Comparison of ENCODE assay signal across 20 mouse cellular contexts in the genomic region with DNA sequence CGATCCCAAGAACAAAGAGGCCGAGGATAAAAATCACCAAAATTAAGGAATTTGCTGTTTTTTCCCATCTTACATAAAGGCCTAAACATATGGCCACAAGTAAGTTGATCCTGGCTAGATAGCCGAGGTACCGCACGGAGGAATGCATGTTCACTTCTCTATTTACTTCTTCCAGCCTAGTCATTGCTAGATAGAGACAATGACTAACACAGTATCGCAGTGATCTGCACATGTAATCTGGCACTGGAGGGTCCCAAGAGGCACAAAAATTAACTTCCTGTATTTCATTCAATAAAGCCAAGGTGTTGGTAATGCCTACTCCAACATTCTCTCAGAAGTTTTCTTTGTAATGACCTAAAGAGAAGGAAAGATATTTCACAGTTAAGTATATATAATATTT. TPM values are rescaled to one million over a fixed set of nuclear protein-coding genes. Genes with fewer than 3 reads are reported as not detected.
DNase-seq lines count a peak whose midpoint lies in the region; TF ChIP-seq lines count a peak whose summit lies in the region.
"Had no signal": no experiment of that assay in that cellular context is flagged by ENCODE, and none has a peak within 500 bp of the region (broad histone marks: within the 10 kb centered on the region; RNA-seq: fewer than 3 reads in every experiment).

No protein-coding gene starts in this region.

- H3K79me2 ChIP-seq in MEL (ENCODE audit: control insufficient read depth, insufficient read depth, low read length, poor library complexity) = peaks cover 21% of the 10 kb centered on the region

- DNase-seq in 3T3-L1 (ENCODE audit: low read depth, low spot score) (peak; percentile 33), MEL (ENCODE audit: low read depth, low spot score) (peak; percentile 84)
- no peak for DNase-seq in adrenal gland, adult 18-20 months (ENCODE audit: low spot score in 2 of 2)
- DNase-seq in gastrocnemius, adult 18-20 months (ENCODE audit: low spot score) = no peak
- no peak for DNase-seq in left cerebral cortex, adult 18-20 months (ENCODE audit: low spot score in 2 of 2)
- DNase-seq: adrenal gland, postnatal 10 days; cerebellum, adult 11-12 months; cerebellum, adult 8-10 months; cerebellum, postnatal 10 days; cerebellum, postnatal 36 days; embryo, embryonic 11 days; forebrain, postnatal 0 days; gastrocnemius, postnatal 25 days; kidney, adult 2 months had no signal

- peak; percentile 81 to 89 for TF ChIP-seq EP300 in MEL (IDR thresholded peaks at IDR 0.05; ENCODE audit: low read depth in 1 of 2, low read length in 2 of 2)

- H3K27ac ChIP-seq in MEL (ENCODE audit: control insufficient read depth, low read depth, low read length) = peak overlapping the region; percentile 53
- peak overlapping the region; percentile 45 for H3K27ac ChIP-seq in embryonic fibroblast, embryonic 13.5 days (ENCODE audit: insufficient read depth, low read length)
- H3K27ac ChIP-seq: embryonic facial prominence, embryonic 10.5 days; embryonic facial prominence, embryonic 13.5 days; forebrain, embryonic 10.5 days; hindbrain, embryonic 12.5 days; hindbrain, embryonic 15.5 days had no signal

- no peak for TF ChIP-seq RAD21 in MEL (IDR thresholded peaks at IDR 0.05; ENCODE audit: low read depth, low read length)

- no peak overlapping the region for H3K9ac ChIP-seq in MEL (ENCODE audit: control insufficient read depth, low read depth, low read length, poor library complexity, severe bottlenecking)
- H3K9ac ChIP-seq: embryonic facial prominence, embryonic 13.5 days; forebrain, postnatal 0 days; hindbrain, embryonic 12.5 days; hindbrain, embryonic 15.5 days had no signal

- H3K27me3 ChIP-seq in MEL (ENCODE audit: control insufficient read depth in 1 of 2, insufficient read depth in 2 of 2, low read length in 2 of 2) = no peaks in the 10 kb centered on the region
- H3K27me3 ChIP-seq: embryonic facial prominence, embryonic 13.5 days; hindbrain, embryonic 12.5 days; hindbrain, embryonic 15.5 days had no signal

- peaks cover 0 to 45% of the 10 kb centered on the region in 2 experiments; a peak in 3 of 4 replicates for H3K36me3 ChIP-seq in MEL (ENCODE audit: control insufficient read depth in 1 of 2, insufficient read depth in 2 of 2, low read length in 2 of 2)
- H3K36me3 ChIP-seq: hindbrain, embryonic 15.5 days had no signal

- TF ChIP-seq POLR2A in MEL (IDR thresholded peaks at IDR 0.05; ENCODE audit: control insufficient read depth in 1 of 2, insufficient read depth in 1 of 2, low read depth in 1 of 2, low read length in 2 of 2, poor library complexity in 1 of 2) = no peak
- no peak for TF ChIP-seq POLR2A in embryonic fibroblast, embryonic 13.5 days (IDR thresholded peaks at IDR 0.05; ENCODE audit: low read depth, low read length)

- H3K4me3 ChIP-seq in MEL (ENCODE audit: control insufficient read depth in 1 of 2, insufficient read depth in 1 of 2, low read depth in 2 of 2, low read length in 2 of 2) = no peak overlapping the region
- H3K4me3 ChIP-seq in embryonic fibroblast, embryonic 13.5 days (ENCODE audit: insufficient read depth, low read length) = no peak overlapping the region
- H3K4me3 ChIP-seq: embryonic facial prominence, embryonic 10.5 days; embryonic facial prominence, embryonic 13.5 days; forebrain, embryonic 10.5 days; hindbrain, embryonic 12.5 days; hindbrain, embryonic 15.5 days had no signal

- H3K9me3 ChIP-seq in MEL (replicated peaks; ENCODE audit: insufficient read depth, low read length) = no peaks in the 10 kb centered on the region
- H3K9me3 ChIP-seq: embryonic facial prominence, embryonic 10.5 days; embryonic facial prominence, embryonic 13.5 days; forebrain, embryonic 10.5 days; hindbrain, embryonic 12.5 days; hindbrain, embryonic 15.5 days had no signal

- no peak for TF ChIP-seq CTCF in MEL (IDR thresholded peaks at IDR 0.05 in 2 of 3, conservative IDR thresholded peaks at IDR 0.05 in 1 of 3; ENCODE audit: control insufficient read depth in 1 of 3, insufficient read depth in 1 of 3, low read depth in 2 of 3, low read length in 3 of 3, poor library complexity in 1 of 3, severe bottlenecking in 1 of 3)
- no peak for TF ChIP-seq CTCF in embryonic fibroblast, embryonic 13.5 days (IDR thresholded peaks at IDR 0.05; ENCODE audit: borderline replicate concordance, insufficient read depth, low read length)

- peaks cover 16 to 20% of the 10 kb centered on the region in 2 experiments for H3K4me1 ChIP-seq in MEL (ENCODE audit: control insufficient read depth in 1 of 2, insufficient read depth in 2 of 2, low read length in 2 of 2)
- H3K4me1 ChIP-seq in embryonic fibroblast, embryonic 13.5 days (ENCODE audit: control insufficient read depth, insufficient read depth, low read length) = peaks cover 2% of the 10 kb centered on the region; the same call in 1 of the 2 replicates

TF ChIP-seq in MEL, 35 proteins besides CTCF, POLR2A, EP300 and RAD21:
- TF ChIP-seq ZMIZ1 (IDR thresholded peaks at IDR 0.05; ENCODE audit: low read depth, low read length) = no peak
- peak; percentile 86 for TF ChIP-seq GATA1 (IDR thresholded peaks at IDR 0.05; ENCODE audit: low read depth, low read length)
- no peak for TF ChIP-seq SMC3 (IDR thresholded peaks at IDR 0.05; ENCODE audit: low read depth, low read length)
- TF ChIP-seq ZKSCAN1 (IDR thresholded peaks at IDR 0.05; ENCODE audit: low read depth, low read length) = no peak
- no peak for TF ChIP-seq KAT2A (conservative IDR thresholded peaks at IDR 0.05; ENCODE audit: low read depth, low read length)
- no peak for TF ChIP-seq POLR2AphosphoS5 (IDR thresholded peaks at IDR 0.05; ENCODE audit: borderline replicate concordance, low read depth, low read length)
- no peak for TF ChIP-seq USF1 (IDR thresholded peaks at IDR 0.05; ENCODE audit: low read depth, low read length)
- TF ChIP-seq USF2 (IDR thresholded peaks at IDR 0.05; ENCODE audit: borderline replicate concordance in 1 of 2, insufficient read depth in 1 of 2, low read depth in 1 of 2, low read length in 2 of 2) = no peak
- TF ChIP-seq JUND (IDR thresholded peaks at IDR 0.05; ENCODE audit: low read depth, low read length) = 0 out of 2 replicates have a peak, but pooled peaks have one; percentile 10
- TF ChIP-seq GABPA (IDR thresholded peaks at IDR 0.05; ENCODE audit: low read depth, low read length) = no peak
- TF ChIP-seq HCFC1 (IDR thresholded peaks at IDR 0.05; ENCODE audit: low read depth, low read length) = peak; percentile 37; the same call in 1 of the 2 replicates
- peak; percentile 72; the same call in 1 of the 2 replicates for TF ChIP-seq MYC (IDR thresholded peaks at IDR 0.05; ENCODE audit: low read depth, low read length)
- no peak for TF ChIP-seq ZC3H11A (IDR thresholded peaks at IDR 0.05; ENCODE audit: low read depth, low read length)
- TF ChIP-seq MEF2A (IDR thresholded peaks at IDR 0.05; ENCODE audit: extremely low read depth, insufficient replicate concordance, low read depth, low read length, poor library complexity, severe bottlenecking) = no peak
- no peak for TF ChIP-seq NELFE (IDR thresholded peaks at IDR 0.05; ENCODE audit: low read depth, low read length)
- TF ChIP-seq BHLHE40 (IDR thresholded peaks at IDR 0.05; ENCODE audit: borderline replicate concordance, low read depth, low read length) = peak; percentile 52; the same call in 1 of the 2 replicates
- TF ChIP-seq POLR2AphosphoS2 (IDR thresholded peaks at IDR 0.05; ENCODE audit: low read length) = no peak
- TF ChIP-seq MAFK (IDR thresholded peaks at IDR 0.05; ENCODE audit: borderline replicate concordance, low read depth, low read length) = no peak
- TF ChIP-seq ZNF384 (IDR thresholded peaks at IDR 0.05; ENCODE audit: low read depth, low read length) = 0 out of 2 replicates have a peak, but pooled peaks have one; percentile 21
- 0 out of 2 replicates have a peak, but pooled peaks have one; percentile 13 for TF ChIP-seq TAL1 (IDR thresholded peaks at IDR 0.05; ENCODE audit: low read length)
- TF ChIP-seq ELF1 (IDR thresholded peaks at IDR 0.05; ENCODE audit: low read depth, low read length) = no peak
- peak; percentile 79 for TF ChIP-seq SIN3A (IDR thresholded peaks at IDR 0.05; ENCODE audit: low read length)
- TF ChIP-seq MAZ (IDR thresholded peaks at IDR 0.05; ENCODE audit: low read depth, low read length) = no peak
- peak; percentile 91 for TF ChIP-seq ETS1 (IDR thresholded peaks at IDR 0.05; ENCODE audit: low read depth, low read length)
- TF ChIP-seq CHD1 (IDR thresholded peaks at IDR 0.05; ENCODE audit: low read depth, low read length) = no peak
- TF ChIP-seq RCOR1 (IDR thresholded peaks at IDR 0.05; ENCODE audit: low read depth, low read length) = peak; percentile 84
- no peak for TF ChIP-seq NRF1 (IDR thresholded peaks at IDR 0.05; ENCODE audit: insufficient read depth, low read depth, low read length, poor library complexity, severe bottlenecking)
- TF ChIP-seq UBTF (IDR thresholded peaks at IDR 0.05; ENCODE audit: borderline replicate concordance, insufficient read depth, low read depth, low read length) = no peak
- TF ChIP-seq MYB (IDR thresholded peaks at IDR 0.05; ENCODE audit: low read depth, low read length) = no peak
- 0 out of 2 replicates have a peak, but pooled peaks have one; percentile 29 for TF ChIP-seq TCF12 (IDR thresholded peaks at IDR 0.05; ENCODE audit: low read depth, low read length)
- TF ChIP-seq MXI1 (IDR thresholded peaks at IDR 0.05; ENCODE audit: low read depth, low read length) = peak; percentile 77
- TF ChIP-seq E2F4 (IDR thresholded peaks at IDR 0.05; ENCODE audit: borderline replicate concordance, low read depth, low read length) = no peak
- TF ChIP-seq TBP (IDR thresholded peaks at IDR 0.05; ENCODE audit: low read depth, low read length) = no peak
- peak; percentile 70 for TF ChIP-seq MAX (IDR thresholded peaks at IDR 0.05; ENCODE audit: low read length)
- TF ChIP-seq CHD2 (IDR thresholded peaks at IDR 0.05; ENCODE audit: low read length) = no peak
TF ChIP-seq in MEL: peak in this region for 13.

RNA-seq across cellular contexts. Expression of a gene that starts 4.8 kb away (rescaled TPM):
- total RNA-seq in MEL (2012; rRNA removed) = 20.5 and 23.0 TPM in 2 replicates
- 10 to 100 TPM in 1 of 2 experiments, not detected in 1; 12.0 TPM for polyA plus RNA-seq in MEL (2012; ENCODE audit: insufficient read depth in 1 of 2, insufficient read length in 2 of 2, low read depth in 1 of 2, low replicate concordance in 2 of 2, missing spikeins in 1 of 2)
- polyA plus RNA-seq in embryonic fibroblast, embryonic 13.5 days (2011; ENCODE audit: insufficient read length, low read depth, missing spikeins) = 37.8 and 46.5 TPM in 2 replicates
- 10 to 100 TPM; 22.1 to 27.5 TPM for total RNA-seq in adrenal gland, adult 18-20 months (2021)
- total RNA-seq in gastrocnemius, adult 18-20 months (2021) = 1 to 10 TPM; 7.3 to 8.7 TPM
- total RNA-seq in left cerebral cortex, adult 18-20 months (2021) = 10 to 100 TPM; 13.9 to 15.3 TPM

Comparison
In these comparisons a context has a peak if more than half of its experiments do, and no peak if none do; other contexts are left out.
1. DNase-seq: peak in 3T3-L1 (single experiment) and MEL (single experiment); none in adrenal gland, adult 18-20 months (0 of 2), gastrocnemius, adult 18-20 months (single experiment) and left cerebral cortex, adult 18-20 months (0 of 2).